Mouse (Mus musculus): ENCODE measurements at regions not wholly inside any gene's neighbourhood (a gene's known extent, or its start where the extent isn't known, plus 50 kb on each side); places are given as distances from the start of the nearest gene placed in this dataset.

DNA sequence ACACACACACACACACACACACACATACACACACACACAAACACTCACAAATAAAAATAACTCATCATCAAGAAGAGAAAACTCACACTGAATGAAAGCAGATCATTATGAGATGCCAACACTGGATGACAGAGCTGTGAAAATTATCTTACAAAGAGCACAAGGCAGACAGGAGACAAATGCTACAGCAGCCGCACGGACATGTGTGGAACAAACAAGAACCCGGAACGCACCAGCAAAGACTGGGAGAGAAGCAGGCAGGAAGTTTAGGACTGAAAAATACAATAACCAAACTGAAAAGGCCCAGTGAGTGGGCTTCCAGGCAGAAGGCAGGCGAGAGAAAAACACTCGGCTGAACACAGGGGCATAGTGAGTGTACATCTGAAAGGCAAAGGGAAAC, 148.2 kb downstream of the Rplp1 start:
- DNase-seq (ENCODE audit: low spot score in 2 of 2), result no peak

DNA sequence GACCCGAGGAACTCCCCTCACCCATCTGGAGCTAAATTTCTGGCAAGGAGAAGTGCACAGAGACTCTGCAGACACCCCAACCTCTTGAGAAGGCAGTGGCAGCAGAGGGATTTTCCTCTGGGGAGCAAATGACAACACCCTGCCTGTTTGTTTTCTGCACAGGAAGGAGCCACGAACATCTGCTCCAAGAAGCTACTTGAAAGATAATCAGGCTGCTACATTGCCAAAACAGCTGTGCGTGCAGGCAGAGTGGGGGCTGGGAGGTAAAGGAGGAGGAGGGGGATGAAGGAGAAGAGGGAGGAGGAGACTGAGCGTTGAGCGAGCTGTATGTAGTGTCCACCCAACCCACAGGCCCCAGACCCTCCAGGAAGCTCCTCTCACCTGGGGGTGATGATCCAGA, 149.0 kb downstream of the Rplp1 start:
- DNase-seq (ENCODE audit: low spot score in 2 of 2), result no peak

DNA sequence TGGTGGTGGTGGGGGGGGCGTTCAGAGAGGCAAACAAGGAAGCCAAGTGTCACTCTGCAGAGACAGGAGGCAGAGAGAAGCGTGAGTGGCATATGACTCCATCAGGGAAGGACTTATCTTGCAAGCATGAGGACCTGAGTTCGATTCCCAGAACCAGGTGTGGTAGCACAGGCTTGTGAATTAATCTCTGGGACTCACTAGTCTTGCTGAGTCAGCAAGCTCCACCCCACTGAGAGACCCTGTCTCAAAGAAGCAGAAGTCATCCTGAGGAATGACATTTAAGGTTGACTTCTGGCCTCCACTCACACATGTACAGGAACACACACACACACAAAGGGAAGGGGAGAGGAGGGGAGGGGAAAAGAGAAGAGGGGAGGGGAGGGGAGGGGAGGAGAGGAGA, 156.5 kb downstream of the Rplp1 start:
- DNase-seq (ENCODE audit: low spot score in 2 of 2), result no peak

DNA sequence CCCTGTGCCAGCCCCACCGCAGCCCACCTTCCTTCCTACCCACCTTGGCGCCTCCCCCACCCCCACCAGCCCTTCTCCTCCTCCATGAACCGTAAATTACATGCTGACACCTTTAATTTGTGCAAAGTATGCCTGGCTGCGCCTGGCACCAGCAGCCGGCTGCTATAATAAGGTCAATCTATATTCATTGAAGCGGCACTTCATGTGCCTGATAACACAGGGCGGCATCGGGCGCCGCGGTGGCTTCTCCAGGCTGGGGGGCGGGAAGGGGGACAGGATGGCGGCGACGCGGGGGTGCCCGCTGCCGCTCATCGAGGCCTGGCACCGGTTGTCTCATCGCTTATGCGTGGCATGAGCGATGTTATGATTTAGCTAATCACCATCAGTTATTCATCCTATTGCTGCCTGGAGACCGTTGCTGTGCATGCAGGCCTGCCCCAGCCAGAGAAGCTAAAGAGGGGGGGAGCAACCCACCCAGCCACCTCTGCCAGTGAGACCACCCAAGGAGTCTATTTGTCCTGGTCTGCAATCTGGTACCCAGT, 157.5 kb downstream of the Rplp1 start:
- no peak for DNase-seq (ENCODE audit: low spot score in 2 of 2)

DNA sequence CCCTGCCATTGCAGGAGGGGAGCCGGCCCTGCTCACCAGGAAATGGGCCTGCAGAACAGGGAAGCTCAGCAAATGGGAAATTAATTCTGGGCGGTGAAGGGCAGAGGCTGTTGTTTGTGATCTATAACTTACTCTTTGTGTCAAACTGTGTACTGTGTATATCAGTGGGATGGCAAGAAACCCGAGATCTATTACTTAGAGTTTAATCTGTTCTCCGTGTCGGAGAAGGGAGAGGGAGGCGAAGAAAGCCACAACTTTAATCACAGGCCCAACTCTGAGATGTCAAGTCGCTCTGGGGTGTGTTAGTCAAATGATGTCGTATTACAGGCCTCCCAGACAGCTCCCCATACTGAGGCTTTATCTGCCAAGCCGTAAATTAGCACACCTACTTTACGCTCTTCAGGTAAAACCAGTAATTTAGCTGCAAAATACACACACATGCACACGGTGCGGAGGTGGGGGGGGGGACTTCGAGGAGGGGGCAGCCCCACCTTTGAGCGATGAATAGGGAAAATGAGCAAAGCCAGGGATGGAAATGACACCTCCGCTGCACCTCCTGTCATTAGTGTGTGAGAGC, 158.0 kb downstream of the Rplp1 start:
- DNase-seq (ENCODE audit: low spot score in 2 of 2), result no peak

DNA sequence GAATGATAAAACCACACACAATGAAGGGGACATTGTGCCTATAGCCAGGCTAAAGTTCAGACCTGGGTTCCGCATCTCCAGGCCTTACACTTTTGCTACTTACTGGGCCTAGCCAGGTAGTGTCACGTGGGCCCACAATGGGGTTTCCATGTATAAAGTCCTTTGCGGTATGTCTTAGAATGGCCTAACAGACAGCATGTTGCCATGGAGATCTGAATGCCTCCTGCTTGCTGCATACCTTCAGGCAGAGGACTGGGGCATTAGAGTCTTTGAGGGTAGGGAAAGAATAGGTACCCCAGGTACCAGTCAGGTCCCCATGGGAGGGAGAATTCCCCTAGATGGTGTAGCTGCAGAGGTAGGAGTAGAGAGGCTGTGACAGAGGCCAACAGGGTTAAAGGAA, 159.0 kb downstream of the Rplp1 start:
- no peak for DNase-seq (ENCODE audit: low spot score in 2 of 2)

DNA sequence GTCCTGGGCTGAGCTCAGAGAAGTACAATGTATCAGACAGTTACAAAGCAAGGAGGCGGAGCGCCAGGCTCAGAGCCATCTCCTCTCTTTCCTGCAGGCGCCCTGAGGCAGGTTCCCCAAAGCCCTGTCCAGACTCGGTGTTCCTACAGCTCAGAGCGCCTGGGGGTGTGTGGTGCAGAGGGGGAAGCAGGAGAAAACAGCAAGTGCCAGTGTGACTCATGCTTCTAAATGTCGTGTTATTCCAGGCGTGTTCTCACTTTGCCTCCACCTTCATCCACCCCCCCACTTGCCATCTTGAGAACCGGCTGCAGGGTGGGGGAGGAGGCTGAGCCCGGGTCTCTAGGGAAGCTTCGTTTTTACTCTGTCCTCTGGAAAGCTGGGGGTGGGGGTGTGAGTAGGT, 160.5 kb downstream of the Rplp1 start:
- peak; percentile 67 to 74 for DNase-seq (ENCODE audit: low spot score in 2 of 2)

DNA sequence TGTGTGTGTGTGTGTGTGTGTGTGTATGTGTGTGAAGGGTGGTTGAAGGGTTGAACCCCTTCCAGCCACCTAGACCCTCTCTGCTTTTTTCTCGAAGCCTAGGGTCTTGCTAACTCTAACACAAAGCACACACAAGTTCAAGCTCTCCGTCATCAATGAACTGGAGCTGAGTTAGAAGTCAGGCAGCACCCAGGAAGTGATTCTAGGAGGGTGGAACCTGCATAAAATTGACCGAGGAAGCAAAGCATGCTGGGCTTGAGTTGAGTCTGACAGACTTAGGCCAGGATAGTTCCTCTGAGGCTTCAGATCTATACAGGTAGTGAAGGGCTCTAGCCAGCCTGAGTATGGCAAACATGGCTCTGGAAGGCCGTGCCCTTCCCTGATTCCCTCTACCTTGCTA, 165.1 kb downstream of the Rplp1 start:
- DNase-seq (ENCODE audit: low spot score in 2 of 2), result no peak

DNA sequence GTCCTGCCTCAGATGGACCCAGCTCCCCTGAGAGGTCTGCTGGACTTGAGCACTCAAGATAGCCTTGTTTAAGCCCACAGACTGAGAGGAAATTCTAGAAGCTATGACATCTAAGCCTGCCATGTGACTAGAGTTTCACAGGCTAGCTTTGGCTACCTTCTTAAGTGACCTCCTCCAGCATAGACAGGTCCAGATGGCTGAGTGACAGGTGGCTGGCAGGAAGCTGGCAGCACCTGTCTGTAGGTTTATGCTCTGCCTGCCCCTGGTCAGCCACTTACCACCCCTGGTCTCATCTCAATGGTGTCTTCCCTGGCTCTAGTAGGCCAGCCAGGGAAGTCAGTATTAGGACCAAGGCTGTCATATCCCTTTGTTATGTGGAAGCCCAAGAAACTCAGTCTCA, 165.9 kb downstream of the Rplp1 start:
- no peak for DNase-seq (ENCODE audit: low spot score in 2 of 2)

DNA sequence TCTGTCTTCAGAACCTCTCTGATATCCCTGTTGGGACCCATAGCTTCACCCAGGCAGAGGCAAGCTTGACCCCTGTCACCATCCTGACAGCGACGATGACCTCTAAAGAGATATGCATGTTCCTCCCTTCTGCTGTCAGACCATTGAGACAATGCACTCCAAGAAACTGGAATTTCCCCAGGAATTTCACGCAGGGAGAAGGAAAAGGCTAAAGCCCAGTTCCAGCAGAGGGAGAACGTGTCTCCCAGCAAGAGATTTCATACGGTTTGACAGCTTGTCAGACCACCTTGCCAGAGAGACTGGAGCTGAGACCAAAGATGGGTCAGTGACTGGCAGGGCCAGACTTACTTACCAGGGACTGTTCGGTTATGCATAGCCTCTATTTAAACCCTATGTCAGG, 167.9 kb downstream of the Rplp1 start:
- no peak for DNase-seq (ENCODE audit: low spot score in 2 of 2)

DNA sequence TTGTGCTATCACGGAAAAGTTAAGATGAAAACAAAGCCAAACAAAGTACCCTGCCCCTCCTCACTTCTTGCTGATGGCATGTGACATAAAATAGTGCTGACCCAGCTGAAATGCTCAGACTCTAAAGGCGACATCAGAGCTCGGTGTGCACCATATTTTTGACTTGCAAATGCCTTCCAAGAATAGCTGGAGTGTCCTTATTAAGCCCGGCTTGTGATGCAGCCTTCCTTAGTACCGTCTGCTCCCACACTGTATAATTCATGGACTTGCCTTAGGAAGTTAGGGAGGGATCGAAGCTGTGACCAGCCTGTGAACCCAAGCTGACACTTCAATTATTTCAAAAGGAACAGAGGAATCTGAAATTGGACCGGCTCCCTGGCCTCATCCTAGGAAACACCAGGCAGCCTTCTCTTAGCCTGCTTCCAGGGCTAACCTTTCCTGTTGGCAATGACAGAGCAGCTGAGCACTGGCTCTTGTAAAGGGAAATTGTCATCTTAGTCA, 169.0 kb downstream of the Rplp1 start:
- DNase-seq (ENCODE audit: low spot score in 2 of 2), result peak; percentile 21 to 26

DNA sequence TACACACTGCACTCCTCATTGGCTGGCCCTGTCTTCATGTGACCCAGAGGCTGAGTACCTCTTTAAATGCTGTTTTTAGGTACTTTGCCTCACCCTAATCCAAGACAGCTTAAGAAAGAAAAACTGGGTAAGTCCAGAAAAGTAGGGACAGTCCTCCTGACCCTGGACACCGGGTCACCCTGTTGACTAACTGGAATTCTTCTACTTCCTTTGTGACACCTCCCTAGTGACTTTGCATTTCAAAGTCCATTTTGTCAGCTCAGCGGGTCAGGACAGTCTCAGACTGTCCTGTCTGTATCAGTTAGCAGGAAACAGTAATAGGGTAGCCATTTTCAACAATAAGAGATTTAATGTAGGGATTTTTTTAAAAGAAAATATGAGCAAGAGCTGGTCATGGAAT, 180.8 kb downstream of the Rplp1 start:
- DNase-seq (ENCODE audit: low spot score in 2 of 2), result no peak

DNA sequence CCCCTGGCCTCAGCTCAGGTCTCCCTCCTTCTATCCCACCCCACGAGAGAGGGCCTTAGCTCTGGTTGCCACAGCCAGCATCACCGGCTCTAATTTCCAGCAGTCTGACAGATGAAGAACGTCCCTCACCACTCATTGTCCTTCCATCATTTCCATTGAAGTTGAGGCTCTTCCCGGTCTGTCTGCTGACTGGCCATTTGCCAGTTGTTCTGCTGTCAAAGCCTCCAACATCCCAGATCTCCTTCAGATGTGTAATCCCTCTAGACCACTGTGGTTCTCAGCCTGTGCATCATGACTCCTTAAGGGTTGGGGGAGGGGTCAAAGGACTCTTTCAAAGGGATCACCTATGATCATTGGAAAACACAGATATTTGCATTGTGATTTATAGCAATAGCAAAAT, 181.6 kb downstream of the Rplp1 start:
- no peak for DNase-seq (ENCODE audit: low spot score in 2 of 2)

DNA sequence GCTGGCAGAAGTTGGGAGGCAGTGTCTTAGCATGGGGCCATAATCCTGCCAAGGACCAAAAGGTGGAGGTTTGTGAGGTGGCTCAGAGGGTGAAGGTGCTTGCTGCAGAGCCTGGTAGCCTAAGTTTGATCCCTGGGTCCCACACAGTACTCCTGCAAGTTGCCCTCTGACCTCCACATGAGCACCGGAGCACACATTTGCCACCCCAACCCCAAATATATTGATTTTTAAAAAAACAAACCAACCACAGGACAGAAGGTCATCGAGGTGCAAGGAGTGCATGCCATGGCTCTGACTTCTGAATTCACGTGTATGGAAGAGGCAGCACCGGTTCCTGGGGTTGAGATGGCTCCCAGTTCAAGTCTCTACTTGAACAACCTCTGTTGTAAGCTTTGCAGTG, 186.2 kb downstream of the Rplp1 start:
- DNase-seq (ENCODE audit: low spot score in 2 of 2), result no peak

DNA sequence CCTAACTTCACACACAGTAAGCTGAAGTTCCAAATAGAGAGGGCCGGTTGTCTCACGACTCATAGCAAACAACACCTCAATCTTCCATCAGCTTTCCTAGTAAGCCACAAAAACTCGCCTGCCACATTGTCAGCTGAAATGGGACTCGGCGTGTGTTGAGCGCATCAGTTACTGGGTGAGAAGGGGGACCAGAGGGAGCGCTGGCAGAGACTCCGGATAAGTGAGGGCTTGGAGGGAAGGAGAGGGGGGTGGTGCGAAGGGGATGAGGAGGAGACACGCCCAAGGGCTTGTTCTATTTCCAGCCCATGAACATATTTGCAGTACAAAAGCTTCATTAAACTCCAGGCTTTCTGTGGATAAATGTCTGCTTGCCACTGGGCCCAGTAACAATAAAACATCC, 186.7 kb downstream of the Rplp1 start:
- DNase-seq (ENCODE audit: low spot score in 2 of 2), result no peak

DNA sequence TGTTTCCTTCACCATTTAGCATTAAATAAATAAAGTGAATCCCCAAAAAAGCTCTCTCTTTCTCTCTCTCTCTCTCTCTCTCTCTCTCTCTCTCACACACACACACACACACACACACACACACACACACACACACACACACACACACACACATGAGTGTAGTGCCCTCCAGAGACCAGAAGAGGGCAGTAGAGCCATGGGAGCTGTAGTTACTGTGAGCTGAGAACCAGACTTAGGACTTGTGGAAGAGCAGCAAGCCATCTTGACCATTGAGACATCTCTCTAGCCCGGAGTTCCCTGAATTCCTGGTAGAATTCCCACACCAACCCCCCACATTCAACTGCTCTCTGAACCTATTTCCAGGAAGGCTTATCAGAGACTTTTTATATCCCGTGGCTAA, 190.3 kb downstream of the Rplp1 start:
- no peak for DNase-seq (ENCODE audit: low spot score in 2 of 2)

DNA sequence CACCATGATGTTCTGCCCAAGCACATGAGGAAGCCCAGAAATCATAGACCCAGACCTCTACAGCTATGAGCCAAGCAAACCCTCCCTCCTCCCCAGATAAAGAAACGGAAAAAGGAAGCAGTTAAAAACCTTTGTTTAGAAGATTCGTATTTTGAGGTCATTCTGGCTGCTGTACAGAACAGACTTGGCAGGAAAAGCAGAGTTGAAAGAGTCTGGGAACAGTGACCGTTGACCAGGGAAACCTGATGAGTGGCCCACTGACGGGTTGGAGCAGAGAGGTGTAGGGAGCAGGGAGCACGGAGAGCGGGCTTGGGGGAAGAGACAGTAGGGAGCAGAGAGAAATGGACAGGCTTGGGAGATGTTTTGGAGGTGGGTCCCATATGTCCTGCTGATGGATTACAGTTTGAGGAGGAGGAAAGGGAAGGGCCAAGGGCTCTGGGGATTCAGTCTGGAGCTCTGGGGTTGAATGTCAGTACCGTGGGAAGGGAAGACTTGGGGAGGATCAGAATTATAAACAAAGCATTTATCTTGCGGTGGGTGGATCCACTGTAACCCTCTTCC, 191.2 kb downstream of the Rplp1 start:
- DNase-seq (ENCODE audit: low spot score in 2 of 2), result no peak

DNA sequence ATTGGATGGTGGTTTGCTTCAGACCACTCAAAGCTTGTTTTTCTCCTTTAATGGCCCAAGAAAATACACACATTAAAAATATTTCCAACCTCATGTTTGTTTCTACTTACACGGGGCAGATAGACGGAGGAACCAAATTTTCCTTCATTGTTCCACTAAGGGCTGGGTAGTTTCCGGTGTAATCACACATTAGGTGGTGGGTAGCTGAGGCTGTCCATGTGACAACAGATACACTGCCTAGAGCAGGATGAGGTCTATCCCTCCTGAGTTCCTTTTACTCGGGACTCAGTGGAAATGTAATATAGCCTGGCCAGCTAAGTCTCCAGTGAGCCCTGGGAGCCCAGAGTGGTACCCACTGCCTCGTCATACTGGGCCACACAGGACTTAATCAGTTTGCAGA, 192.5 kb downstream of the Rplp1 start:
- DNase-seq (ENCODE audit: low spot score in 2 of 2), result no peak

DNA sequence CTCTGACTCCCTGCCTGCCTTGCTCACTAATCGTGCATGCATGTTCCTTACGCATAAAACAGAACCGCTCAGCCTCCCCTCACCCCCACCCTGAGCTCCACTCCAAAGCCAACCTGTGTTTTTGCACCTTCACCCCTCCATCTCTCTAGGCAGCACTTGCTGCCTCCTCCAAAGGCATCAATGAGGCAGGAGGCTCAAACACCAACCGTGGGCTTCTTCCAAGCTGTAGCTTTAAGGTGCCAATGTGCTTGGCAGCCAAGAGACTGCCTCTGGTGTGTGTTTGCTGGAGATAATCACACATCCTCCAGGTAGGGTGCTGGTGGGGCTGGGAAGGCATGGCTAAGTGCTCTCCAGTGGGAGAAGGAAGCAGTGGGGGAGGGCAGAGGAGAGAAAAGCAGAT, 193.3 kb downstream of the Rplp1 start:
- DNase-seq (ENCODE audit: low spot score in 2 of 2), result no peak

DNA sequence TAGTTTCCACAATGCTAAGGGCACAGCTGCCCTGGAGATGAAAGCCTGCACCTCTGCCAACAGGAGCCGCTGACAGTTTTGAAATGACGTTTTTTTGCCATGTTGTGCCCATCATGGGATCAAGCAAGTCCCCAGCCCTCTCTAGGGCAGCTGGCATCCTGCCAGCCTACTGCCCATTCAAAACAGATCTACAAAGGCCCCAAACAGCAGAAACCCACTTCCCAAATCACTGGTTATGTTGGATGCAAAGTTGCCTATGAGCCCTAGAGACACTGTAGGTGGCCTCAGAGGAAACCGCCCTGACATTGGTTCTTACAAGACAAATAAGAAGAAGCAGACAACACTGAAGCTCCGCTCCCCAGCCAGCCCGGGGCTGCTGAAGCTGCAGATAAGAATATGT, 194.1 kb downstream of the Rplp1 start:
- no peak for DNase-seq (ENCODE audit: low spot score in 2 of 2)

DNA sequence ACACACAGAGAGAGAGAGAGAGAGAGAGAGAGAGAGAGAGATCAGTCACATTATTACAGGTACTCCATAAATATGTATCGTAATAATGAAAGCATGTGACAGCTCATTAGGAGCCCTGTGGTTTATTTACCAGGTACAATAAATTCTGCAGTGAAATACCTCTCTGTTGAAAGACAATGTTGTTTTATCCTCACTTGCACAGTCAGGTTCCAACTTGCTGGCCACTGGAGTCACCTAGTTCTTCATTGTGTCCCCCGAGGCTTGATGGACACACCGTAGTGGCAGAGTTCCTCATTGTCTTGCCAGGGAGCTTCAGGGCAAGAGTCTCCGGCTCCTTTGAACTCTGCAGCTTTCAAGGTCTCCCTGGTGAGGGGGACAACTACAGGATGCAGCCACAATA, 197.6 kb downstream of the Rplp1 start:
- DNase-seq (ENCODE audit: low spot score in 2 of 2), result no peak

DNA sequence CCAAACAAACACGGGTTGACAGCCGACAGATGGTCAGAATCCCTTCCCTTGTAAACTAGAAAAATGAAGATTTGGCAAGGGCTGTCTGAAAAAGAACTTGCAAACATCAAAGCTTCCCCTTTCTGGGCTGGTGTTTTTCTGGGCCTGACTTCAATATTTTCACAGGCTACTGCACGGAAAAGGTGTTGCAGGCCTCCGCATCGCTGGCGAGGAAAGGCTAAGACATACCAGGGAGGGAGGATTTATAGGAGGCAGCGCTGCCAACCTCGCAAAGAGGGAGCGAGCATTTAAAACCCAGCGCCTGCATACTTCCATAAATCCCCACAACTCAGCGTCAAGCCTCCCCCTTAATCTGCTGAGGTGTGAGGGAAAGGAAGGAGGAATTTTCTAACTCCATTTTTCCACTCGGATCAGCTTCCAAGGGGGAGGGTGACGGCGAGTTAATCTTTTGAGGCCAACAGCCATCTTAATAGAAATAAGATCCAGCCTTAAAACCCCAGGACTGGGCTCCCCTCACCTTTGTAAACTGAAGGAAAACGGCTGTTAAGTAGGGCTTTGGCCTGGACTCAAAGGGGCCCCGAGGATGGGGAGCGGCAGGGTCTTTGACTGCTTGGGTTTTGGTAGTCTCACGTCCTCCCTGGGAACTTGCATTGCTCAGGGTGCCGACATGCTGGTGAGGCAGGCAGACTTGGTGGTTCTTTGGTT, 199.9 kb downstream of the Rplp1 start:
- peak in 1 of 2 experiments; percentile 22 for DNase-seq (ENCODE audit: low spot score in 2 of 2)

DNA sequence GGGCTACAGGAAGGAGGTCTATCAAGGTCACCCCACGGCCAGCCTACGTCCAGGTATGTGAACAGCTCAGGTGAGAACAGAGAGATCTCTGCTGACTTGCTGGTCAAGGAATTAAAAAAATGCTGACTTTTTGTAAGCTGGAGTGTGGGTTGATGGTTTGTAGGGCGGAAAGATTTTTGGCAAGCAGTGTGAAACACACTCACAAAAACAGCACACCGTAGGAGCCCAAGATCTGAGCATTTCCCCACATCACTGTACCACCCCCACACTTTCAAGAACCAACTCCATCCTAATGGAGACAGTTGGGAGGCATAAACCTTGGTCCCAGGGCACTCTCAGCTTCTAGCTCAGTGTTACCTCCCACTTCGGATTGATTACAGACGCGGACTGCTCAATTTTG, 200.5 kb downstream of the Rplp1 start:
- no peak for DNase-seq (ENCODE audit: low spot score in 2 of 2)
